Mouse (Mus musculus): Measurements from ENCODE around the gene Zfp831. TPM values are rescaled to one million over a fixed set of nuclear protein-coding genes. Genes with fewer than 3 reads are reported as not detected.

The Zfp831 gene
- polyA plus RNA-seq, 1 experiment from 2014 or later, result not detected

DNA sequence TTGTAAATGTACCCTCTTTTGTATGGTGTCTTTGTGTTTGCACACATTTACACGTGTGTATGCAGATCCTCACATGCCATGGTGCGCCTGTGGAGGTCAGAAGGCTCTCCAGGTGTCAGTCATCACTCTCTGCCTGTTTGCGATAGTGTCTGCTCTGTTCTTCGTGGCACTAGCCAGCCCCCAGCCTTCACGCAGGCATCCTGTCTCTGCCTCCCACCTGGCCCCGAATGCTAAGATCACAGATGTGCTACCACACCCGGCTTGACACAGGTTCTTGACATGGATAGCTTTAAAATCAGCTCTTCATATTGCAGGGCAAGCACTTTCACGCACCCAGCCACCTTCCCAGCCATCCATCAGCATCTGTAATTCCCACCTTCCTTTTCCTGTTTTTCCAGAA is 16.3 kb upstream of the Zfp831 start:
- Histone ChIP-seq H3K4me3 (ENCODE audit: low read depth, low read length) (no peak overlapping the region), H3K9ac (ENCODE audit: low read depth, low read length) (no peak overlapping the region), H3K27ac (ENCODE audit: low read length) (no peak overlapping the region), H3K36me3 (ENCODE audit: control insufficient read depth, insufficient read depth, low read length) (no peaks in the 10 kb centered on the region), H3K9me3 (replicated peaks; ENCODE audit: control insufficient read depth, low read length, poor library complexity, severe bottlenecking) (no peaks in the 10 kb centered on the region), H3K4me1 (ENCODE audit: control insufficient read depth, insufficient read depth, low read length) (no peaks in the 10 kb centered on the region), H3K27me3 (ENCODE audit: control insufficient read depth, insufficient read depth, low read depth, low read length) (no peaks in the 10 kb centered on the region), H3K4me2 (ENCODE audit: low read length) (no peak overlapping the region)
- ATAC-seq, result no peak
- 78% methylated on average over 8 of the region's 8 CpGs for WGBS

DNA sequence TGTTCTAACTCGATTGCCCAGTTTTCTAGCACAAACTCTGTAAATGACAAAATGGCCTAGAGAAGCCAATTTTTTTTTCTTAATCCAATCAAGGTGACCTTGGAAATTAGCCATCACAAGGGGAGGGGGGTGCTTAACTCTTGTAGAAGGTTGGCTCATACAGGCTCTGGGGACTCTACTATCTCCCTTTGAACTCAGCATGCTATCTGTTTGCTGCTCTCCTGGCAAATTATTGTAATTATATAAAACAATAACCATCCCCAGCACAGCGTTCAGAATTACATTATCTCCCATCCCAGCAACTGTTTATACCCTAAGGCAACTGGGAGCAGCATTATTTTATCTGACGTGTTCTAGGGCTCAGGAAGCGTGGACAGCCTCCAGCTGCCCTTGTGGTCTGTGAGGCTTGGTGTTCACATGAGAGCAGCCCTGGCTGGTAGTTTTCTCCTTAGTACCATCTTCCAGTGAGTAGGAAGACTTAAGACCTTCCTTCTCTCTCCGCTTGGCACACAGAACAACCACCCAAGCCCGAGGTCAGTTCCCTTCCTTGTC is 14.0 kb upstream of the Zfp831 start:
- Histone ChIP-seq H3K9me3 (replicated peaks; ENCODE audit: control insufficient read depth, low read length, poor library complexity, severe bottlenecking) (no peaks in the 10 kb centered on the region), H3K27me3 (ENCODE audit: control insufficient read depth, insufficient read depth, low read depth, low read length) (no peaks in the 10 kb centered on the region), H3K4me1 (ENCODE audit: control insufficient read depth, insufficient read depth, low read length) (no peaks in the 10 kb centered on the region), H3K27ac (ENCODE audit: low read length) (no peak overlapping the region), H3K9ac (ENCODE audit: low read depth, low read length) (no peak overlapping the region), H3K4me2 (ENCODE audit: low read length) (no peak overlapping the region), H3K4me3 (ENCODE audit: low read depth, low read length) (no peak overlapping the region), H3K36me3 (ENCODE audit: control insufficient read depth, insufficient read depth, low read length) (no peaks in the 10 kb centered on the region)
- no peak for ATAC-seq
- WGBS, result 48% methylated on average over 6 of the region's 6 CpGs

DNA sequence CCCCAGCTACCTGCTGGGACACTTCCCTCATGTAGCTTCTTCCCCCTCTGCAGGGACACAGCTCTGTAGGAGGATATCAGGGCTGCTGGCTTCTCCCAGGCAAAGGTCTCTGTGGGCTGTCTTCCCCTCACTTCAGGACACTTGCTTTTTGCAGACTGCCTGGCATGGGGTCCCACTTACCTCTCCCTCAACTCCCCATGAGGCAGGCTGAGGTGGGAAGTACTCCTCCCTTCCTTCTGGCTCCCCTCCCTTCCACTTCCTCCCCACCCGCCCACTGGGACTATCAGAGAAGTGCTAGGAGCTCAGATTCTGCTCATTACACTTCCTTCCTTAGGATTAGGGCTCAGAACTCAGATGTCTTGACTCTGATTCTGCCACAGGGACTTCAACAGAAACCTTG is 6.6 kb upstream of the Zfp831 start:
- H3K4me2 ChIP-seq (ENCODE audit: low read length), result no peak overlapping the region
- no peak overlapping the region for H3K4me3 ChIP-seq (ENCODE audit: low read depth, low read length)
- ATAC-seq, result no peak
- H3K27ac ChIP-seq (ENCODE audit: low read length), result no peak overlapping the region
- 67% methylated on average over 1 of the region's 1 CpGs for WGBS
- no peaks in the 10 kb centered on the region for H3K36me3 ChIP-seq (ENCODE audit: control insufficient read depth, insufficient read depth, low read length)
- H3K4me1 ChIP-seq (ENCODE audit: control insufficient read depth, insufficient read depth, low read length), result no peaks in the 10 kb centered on the region
- no peaks in the 10 kb centered on the region for H3K27me3 ChIP-seq (ENCODE audit: control insufficient read depth, insufficient read depth, low read depth, low read length)
- H3K9me3 ChIP-seq (replicated peaks; ENCODE audit: control insufficient read depth, low read length, poor library complexity, severe bottlenecking), result no peaks in the 10 kb centered on the region
- H3K9ac ChIP-seq (ENCODE audit: low read depth, low read length), result no peak overlapping the region

DNA sequence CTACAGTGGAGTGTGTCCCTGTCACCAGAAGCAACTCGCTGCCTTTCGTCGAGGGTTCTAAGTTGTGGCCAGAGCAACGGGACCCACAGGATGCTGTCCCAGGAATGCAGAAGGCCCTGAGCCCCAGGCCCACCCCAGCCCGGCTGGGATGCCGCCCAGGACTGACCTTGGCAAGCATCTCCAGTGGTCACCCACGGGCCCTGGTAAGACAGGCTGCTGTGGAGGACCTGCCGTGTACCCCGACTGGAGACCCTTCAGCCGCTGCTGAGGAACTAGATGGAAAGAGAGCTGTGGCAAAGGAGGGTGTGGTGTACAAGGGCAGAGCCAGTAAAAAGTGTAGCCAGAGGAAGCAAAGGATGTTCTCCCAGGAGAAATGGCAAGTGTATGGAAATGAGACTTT is 1.6 kb downstream of the Zfp831 start:
- Histone ChIP-seq H3K4me2 (ENCODE audit: low read length) (no peak overlapping the region), H3K27me3 (ENCODE audit: control insufficient read depth, insufficient read depth, low read depth, low read length) (no peaks in the 10 kb centered on the region), H3K27ac (ENCODE audit: low read length) (no peak overlapping the region), H3K9ac (ENCODE audit: low read depth, low read length) (no peak overlapping the region), H3K4me3 (ENCODE audit: low read depth, low read length) (no peak overlapping the region), H3K9me3 (replicated peaks; ENCODE audit: control insufficient read depth, low read length, poor library complexity, severe bottlenecking) (peaks cover 8% of the 10 kb centered on the region), H3K4me1 (ENCODE audit: control insufficient read depth, insufficient read depth, low read length) (no peaks in the 10 kb centered on the region), H3K36me3 (ENCODE audit: control insufficient read depth, insufficient read depth, low read length) (no peaks in the 10 kb centered on the region)
- no peak for ATAC-seq
- WGBS, result 91% methylated on average over 10 of the region's 10 CpGs

DNA sequence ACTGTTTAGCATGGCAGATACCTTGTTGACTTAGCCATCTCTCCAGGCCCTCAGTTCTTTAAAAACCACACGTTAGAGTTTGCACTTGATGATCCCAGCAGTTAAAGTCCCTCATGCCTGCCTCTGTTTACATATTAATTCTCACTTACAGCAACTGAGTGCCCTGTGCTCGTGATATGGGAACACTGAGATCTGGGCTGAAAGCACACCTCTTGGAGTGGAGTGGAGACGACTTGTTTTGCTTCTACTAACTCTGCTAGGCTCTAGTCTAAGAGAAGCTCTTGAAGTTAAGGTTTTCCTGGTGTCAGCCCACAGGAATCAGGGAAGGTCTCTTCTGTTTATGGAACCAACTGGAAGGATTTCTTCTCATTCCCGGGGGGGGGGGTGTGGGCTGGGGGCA is 9.5 kb downstream of the Zfp831 start:
- H3K9me3 ChIP-seq (replicated peaks; ENCODE audit: control insufficient read depth, low read length, poor library complexity, severe bottlenecking), result peaks cover 8% of the 10 kb centered on the region
- H3K4me3 ChIP-seq (ENCODE audit: low read depth, low read length), result no peak overlapping the region
- H3K27ac ChIP-seq (ENCODE audit: low read length), result no peak overlapping the region
- WGBS, result 77% methylated on average over 4 of the region's 4 CpGs
- H3K9ac ChIP-seq (ENCODE audit: low read depth, low read length), result no peak overlapping the region
- H3K4me1 ChIP-seq (ENCODE audit: control insufficient read depth, insufficient read depth, low read length), result no peaks in the 10 kb centered on the region
- no peak for ATAC-seq
- H3K27me3 ChIP-seq (ENCODE audit: control insufficient read depth, insufficient read depth, low read depth, low read length), result no peaks in the 10 kb centered on the region
- H3K36me3 ChIP-seq (ENCODE audit: control insufficient read depth, insufficient read depth, low read length), result no peaks in the 10 kb centered on the region
- H3K4me2 ChIP-seq (ENCODE audit: low read length), result no peak overlapping the region

DNA sequence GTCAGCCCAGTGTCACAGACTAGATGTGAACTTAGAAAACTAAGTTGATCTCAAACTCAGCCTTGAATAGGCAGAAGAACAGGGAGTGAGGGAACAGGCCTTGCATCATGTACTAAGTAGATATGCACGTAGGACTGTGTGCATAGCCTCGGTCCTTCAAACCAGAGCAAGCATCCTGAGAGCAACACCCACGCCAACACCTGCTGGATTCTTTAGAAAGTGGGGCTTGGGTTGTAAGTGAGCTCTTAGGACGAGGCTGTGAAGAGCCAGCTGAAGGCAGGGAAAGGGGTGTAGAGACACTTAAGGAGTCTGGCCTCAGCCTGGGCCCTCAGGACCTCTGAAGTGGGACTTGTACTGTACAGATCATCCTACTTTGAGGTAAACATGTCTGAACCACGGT is 12.0 kb downstream of the Zfp831 start:
- H3K4me1 ChIP-seq (ENCODE audit: control insufficient read depth, insufficient read depth, low read length), result no peaks in the 10 kb centered on the region
- no peak overlapping the region for H3K4me2 ChIP-seq (ENCODE audit: low read length)
- WGBS, result 87% methylated on average over 5 of the region's 5 CpGs
- H3K36me3 ChIP-seq (ENCODE audit: control insufficient read depth, insufficient read depth, low read length), result no peaks in the 10 kb centered on the region
- H3K27me3 ChIP-seq (ENCODE audit: control insufficient read depth, insufficient read depth, low read depth, low read length), result no peaks in the 10 kb centered on the region
- H3K27ac ChIP-seq (ENCODE audit: low read length), result no peak overlapping the region
- no peak for ATAC-seq
- H3K4me3 ChIP-seq (ENCODE audit: low read depth, low read length), result no peak overlapping the region
- no peak overlapping the region for H3K9ac ChIP-seq (ENCODE audit: low read depth, low read length)
- no peaks in the 10 kb centered on the region for H3K9me3 ChIP-seq (replicated peaks; ENCODE audit: control insufficient read depth, low read length, poor library complexity, severe bottlenecking)

DNA sequence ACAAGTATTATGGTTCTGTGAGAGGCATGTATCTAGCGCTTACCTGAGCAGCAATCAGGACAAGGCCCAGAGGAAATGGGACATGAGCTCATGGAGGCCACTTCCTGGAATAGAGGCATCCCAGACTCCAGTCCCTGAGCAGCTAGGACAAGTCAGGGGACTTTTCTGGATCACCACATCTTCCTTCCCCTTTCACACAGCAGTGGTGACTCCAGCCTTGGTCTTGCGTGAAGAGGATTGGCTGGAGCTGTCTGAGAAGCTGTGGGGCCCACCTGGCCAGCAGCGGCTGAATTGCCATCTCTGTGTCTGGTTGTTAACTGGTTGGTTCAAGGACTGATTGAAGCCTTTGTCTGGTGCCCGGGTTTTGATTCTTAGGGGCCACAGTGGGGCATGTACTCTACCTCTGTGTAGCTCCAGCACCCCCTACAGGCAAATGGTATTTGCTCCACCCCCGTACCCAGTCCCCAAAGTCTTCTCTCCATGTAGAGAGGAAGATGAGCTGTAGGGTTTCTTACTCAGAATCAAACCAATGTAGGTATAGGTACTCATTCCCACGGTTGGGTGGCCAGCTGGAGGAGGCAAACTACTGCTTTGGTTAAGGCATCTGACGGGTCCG is 15.0 kb downstream of the Zfp831 start:
- Histone ChIP-seq H3K4me3 (ENCODE audit: low read depth, low read length) (no peak overlapping the region), H3K4me1 (ENCODE audit: control insufficient read depth, insufficient read depth, low read length) (no peaks in the 10 kb centered on the region; the same call in 1 of the 2 replicates), H3K27ac (ENCODE audit: low read length) (no peak overlapping the region), H3K4me2 (ENCODE audit: low read length) (no peak overlapping the region), H3K36me3 (ENCODE audit: control insufficient read depth, insufficient read depth, low read length) (no peaks in the 10 kb centered on the region), H3K27me3 (ENCODE audit: control insufficient read depth, insufficient read depth, low read depth, low read length) (no peaks in the 10 kb centered on the region), H3K9ac (ENCODE audit: low read depth, low read length) (no peak overlapping the region), H3K9me3 (replicated peaks; ENCODE audit: control insufficient read depth, low read length, poor library complexity, severe bottlenecking) (no peaks in the 10 kb centered on the region)
- ATAC-seq, result no peak
- 78% methylated on average over 8 of the region's 8 CpGs for WGBS

- no peaks in the 10 kb centered on the region; the same call in 1 of the 2 replicates for H3K4me1 ChIP-seq (ENCODE audit: control insufficient read depth, insufficient read depth, low read length)
- no peaks in the 10 kb centered on the region for H3K27me3 ChIP-seq (ENCODE audit: control insufficient read depth, insufficient read depth, low read depth, low read length)
- ATAC-seq, result no peak
- no peak overlapping the region for H3K4me2 ChIP-seq (ENCODE audit: low read length)
- no peak overlapping the region for H3K27ac ChIP-seq (ENCODE audit: low read length)
- no peaks in the 10 kb centered on the region for H3K36me3 ChIP-seq (ENCODE audit: control insufficient read depth, insufficient read depth, low read length)
- no peak overlapping the region for H3K9ac ChIP-seq (ENCODE audit: low read depth, low read length)
- 81% methylated on average over 4 of the region's 4 CpGs for WGBS
- H3K9me3 ChIP-seq (replicated peaks; ENCODE audit: control insufficient read depth, low read length, poor library complexity, severe bottlenecking), result no peaks in the 10 kb centered on the region
- H3K4me3 ChIP-seq (ENCODE audit: low read depth, low read length), result no peak overlapping the region
Observed at GRCm38 (mm10) chr2:174659874-174660273, 16.5 kb downstream of the Zfp831 start.

DNA sequence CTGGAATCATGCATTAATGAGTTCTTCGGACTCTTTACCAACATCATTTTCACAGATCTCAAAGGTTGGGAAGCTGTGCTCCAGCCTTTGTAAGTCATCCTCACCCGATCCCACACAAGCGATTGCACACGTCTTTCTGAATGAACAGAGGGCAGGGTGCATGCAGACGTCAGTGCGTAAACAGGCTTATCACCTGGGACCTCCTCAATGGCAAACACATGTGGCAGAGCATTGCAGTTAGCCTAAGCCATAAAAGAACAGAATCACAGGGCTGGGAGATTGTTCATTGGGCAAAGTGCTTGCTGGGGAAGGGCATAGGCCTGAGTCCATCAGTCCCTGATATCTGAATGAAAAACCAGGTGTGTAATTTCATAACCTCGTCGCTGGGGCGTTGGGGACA is 17.0 kb downstream of the Zfp831 start:
- H3K9me3 ChIP-seq (replicated peaks; ENCODE audit: control insufficient read depth, low read length, poor library complexity, severe bottlenecking), result no peaks in the 10 kb centered on the region
- no peak overlapping the region for H3K9ac ChIP-seq (ENCODE audit: low read depth, low read length)
- no peak overlapping the region for H3K4me2 ChIP-seq (ENCODE audit: low read length)
- no peaks in the 10 kb centered on the region; the same call in 1 of the 2 replicates for H3K4me1 ChIP-seq (ENCODE audit: control insufficient read depth, insufficient read depth, low read length)
- H3K4me3 ChIP-seq (ENCODE audit: low read depth, low read length), result no peak overlapping the region
- no peak overlapping the region for H3K27ac ChIP-seq (ENCODE audit: low read length)
- no peaks in the 10 kb centered on the region for H3K36me3 ChIP-seq (ENCODE audit: control insufficient read depth, insufficient read depth, low read length)
- WGBS, result 88% methylated on average over 9 of the region's 9 CpGs
- ATAC-seq, result no peak
- H3K27me3 ChIP-seq (ENCODE audit: control insufficient read depth, insufficient read depth, low read depth, low read length), result no peaks in the 10 kb centered on the region

Data from midbrain, embryonic 16.5 days (tissue).